Mouse (Mus musculus): ENCODE measurements around the gene Zic1. TPM values are rescaled to one million over a fixed set of nuclear protein-coding genes. Genes with fewer than 3 reads are reported as not detected.

Gene Zic1
- polyA plus RNA-seq, 1 experiment = not detected

DNA sequence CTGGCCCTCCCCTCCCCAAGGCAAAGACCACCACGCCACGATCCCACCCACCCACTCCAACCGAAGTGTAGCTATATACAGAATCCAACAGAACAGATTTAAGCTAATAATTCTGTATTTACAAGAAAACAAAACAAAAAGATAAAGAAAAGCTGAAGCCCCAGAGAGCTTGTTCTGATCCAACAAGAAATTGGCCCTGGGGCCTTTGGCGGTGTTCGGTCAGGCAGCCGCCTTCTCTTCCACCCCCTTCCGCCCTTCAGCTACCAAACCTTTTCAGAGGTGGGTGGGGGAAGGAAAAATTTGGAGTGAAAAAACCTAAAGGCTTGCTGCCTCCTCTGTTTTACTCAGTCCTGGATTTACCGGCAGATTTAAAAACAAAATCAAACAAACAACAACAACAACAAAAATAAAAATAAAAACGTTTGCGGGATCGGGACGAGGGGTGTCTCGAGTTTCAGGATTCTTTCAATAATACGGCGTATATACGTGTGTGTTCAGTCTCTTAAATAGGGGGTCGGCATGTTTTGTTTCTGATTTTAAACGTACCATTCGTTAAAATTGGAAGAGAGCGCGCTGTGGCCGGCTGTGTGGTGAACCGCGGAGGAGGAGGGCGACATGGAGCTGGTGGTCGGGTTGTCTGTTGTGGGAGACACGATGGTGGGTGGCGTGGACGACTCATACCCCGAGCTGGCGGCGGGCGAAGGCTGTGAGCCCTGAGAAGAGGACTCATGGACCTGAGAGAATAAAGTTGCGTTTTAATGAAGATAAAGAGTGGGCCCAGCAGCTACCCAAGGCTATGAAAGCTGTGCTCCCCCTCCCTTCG is 4.4 kb downstream of the Zic1 start:
- TF ChIP-seq POLR2A (IDR thresholded peaks at IDR 0.05; ENCODE audit: low read depth, low read length) = no peak
- H3K4me3 ChIP-seq (ENCODE audit: low read depth, low read length) = peak overlapping the region; percentile 49; the same call in 1 of the 2 replicates
- no peak overlapping the region for H3K27ac ChIP-seq (ENCODE audit: insufficient read depth, low read depth, low read length)
- 5% methylated on average over 35 of the region's 35 CpGs for WGBS
- peaks cover 54% of the 10 kb centered on the region for H3K27me3 ChIP-seq (ENCODE audit: control insufficient read depth, insufficient read depth, low read length)
- H3K4me1 ChIP-seq (ENCODE audit: control insufficient read depth, insufficient read depth, insufficient read length, low read length) = peaks cover 14% of the 10 kb centered on the region; the same call in 1 of the 2 replicates
- no peaks in the 10 kb centered on the region for H3K36me3 ChIP-seq (ENCODE audit: control insufficient read depth, insufficient read depth, low read length)

DNA sequence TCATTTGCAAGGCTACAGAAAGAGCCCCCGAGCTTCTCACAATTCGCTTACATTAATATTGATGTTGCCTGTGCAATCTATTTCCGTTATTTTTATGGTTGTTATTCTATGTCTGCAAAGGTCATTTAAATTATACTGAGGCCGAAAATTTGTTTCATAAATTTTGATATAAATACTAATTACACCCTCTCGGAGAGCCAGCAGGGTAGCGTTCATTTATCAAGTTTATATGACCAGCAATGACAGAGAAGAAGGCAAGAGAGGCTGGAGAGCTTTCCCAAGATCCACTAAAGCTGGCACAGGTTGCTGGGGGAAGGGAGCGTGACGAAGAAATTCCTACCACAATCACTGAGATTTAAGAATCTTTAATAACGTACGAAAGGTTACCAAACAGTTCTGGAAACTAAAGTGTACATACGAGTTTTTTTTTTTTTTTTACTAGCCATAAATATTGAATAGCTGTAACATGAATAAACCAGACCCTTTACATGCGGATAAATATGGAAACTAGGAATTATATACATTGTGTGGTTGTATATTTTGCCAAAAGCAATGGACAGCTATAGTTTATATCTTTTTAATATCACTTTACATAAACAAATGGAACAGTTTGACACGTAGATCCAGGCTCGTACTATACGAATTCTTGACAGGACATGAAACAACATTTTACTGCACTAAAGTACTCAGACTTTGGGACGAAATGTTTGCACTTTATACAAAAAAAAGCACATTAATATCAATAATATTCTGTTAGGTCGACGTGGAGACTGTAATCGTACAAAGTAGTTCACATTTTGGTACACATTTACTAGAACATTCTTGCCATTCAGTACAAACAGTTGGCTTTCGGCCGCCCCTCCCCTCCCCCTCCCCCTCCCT is 5.2 kb downstream of the Zic1 start:
- TF ChIP-seq CTCF (IDR thresholded peaks at IDR 0.05; ENCODE audit: extremely low read depth, insufficient read length, insufficient replicate concordance, low read depth, low read length) (no peak), POLR2A (IDR thresholded peaks at IDR 0.05; ENCODE audit: low read depth, low read length) (no peak)
- peaks cover 15% of the 10 kb centered on the region; the same call in 1 of the 2 replicates for H3K4me1 ChIP-seq (ENCODE audit: control insufficient read depth, insufficient read depth, insufficient read length, low read length)
- peaks cover 53% of the 10 kb centered on the region for H3K27me3 ChIP-seq (ENCODE audit: control insufficient read depth, insufficient read depth, low read length)
- no peak overlapping the region for H3K27ac ChIP-seq (ENCODE audit: insufficient read depth, low read depth, low read length)
- H3K36me3 ChIP-seq (ENCODE audit: control insufficient read depth, insufficient read depth, low read length) = no peaks in the 10 kb centered on the region
- 9% methylated on average over 21 of the region's 21 CpGs for WGBS
- H3K4me3 ChIP-seq (ENCODE audit: low read depth, low read length) = no peak overlapping the region

DNA sequence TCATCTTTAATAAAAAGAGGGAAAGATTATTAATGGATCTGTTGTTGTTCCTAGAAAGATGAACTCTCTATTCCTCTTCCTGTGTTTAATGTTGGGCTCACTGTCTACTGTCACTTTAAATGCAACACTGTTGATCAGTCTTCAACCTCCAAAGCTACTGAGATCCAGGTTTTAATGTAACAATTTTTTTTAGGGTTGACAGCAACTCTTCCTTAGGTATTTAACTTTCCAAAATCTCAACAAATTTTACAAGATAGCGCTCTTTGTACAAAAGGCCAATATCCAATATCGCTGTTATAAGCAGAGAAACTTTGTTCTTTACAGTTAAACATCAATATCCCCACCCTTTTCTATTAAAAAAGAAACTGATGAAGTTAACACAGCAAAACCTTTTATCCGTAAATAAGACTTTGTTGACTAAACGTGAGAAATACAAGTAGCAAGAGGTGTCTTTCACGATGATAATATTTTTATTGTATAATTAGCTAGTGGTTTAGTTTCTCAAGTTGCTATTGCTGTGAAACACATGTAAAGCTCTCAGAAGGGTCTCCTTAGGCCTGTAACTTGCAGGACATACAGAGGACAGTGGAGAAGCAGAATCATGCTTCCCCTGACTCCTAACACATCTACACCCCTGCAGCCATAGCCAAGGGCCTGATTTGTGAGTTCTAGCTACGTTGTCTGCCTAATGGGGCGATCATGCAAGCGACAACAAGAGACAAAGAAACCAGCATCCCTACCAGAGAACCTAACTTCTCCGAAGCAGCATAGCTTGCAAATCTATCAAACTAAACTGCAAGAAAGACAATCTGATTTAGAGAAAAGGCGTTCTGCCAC is 6.5 kb downstream of the Zic1 start:
- peaks cover 53% of the 10 kb centered on the region for H3K27me3 ChIP-seq (ENCODE audit: control insufficient read depth, insufficient read depth, low read length)
- TF ChIP-seq CTCF (IDR thresholded peaks at IDR 0.05; ENCODE audit: extremely low read depth, insufficient read length, insufficient replicate concordance, low read depth, low read length) (no peak), POLR2A (IDR thresholded peaks at IDR 0.05; ENCODE audit: low read depth, low read length) (no peak)
- 15% methylated on average over 10 of the region's 10 CpGs for WGBS
- no peaks in the 10 kb centered on the region for H3K36me3 ChIP-seq (ENCODE audit: control insufficient read depth, insufficient read depth, low read length)
- H3K4me1 ChIP-seq (ENCODE audit: control insufficient read depth, insufficient read depth, insufficient read length, low read length) = 0 out of 2 replicates have a peak, but pooled peaks cover 7% of the 10 kb centered on the region
- no peak overlapping the region for H3K4me3 ChIP-seq (ENCODE audit: low read depth, low read length)
- H3K27ac ChIP-seq (ENCODE audit: insufficient read depth, low read depth, low read length) = no peak overlapping the region

DNA sequence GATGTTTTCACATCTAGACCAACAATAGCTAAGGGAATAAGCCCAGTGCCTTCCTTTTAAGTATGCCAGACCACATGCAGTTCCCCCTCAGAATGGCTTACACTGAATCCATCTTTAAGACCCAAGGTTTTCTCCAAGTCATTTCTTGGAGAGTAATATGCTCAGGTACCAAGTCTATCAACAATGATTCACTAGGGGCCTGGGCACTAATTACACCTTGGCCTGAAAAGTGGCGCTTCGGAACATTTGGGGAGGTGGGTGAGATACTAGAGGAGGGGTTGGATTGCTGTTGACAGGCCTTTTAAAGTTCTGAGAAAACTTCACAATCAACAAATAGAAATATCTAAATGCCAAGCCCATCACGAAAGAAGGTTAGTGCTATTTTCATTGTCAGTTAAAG is 8.3 kb downstream of the Zic1 start:
- H3K27ac ChIP-seq (ENCODE audit: insufficient read depth, low read depth, low read length) = no peak overlapping the region
- 17% methylated on average over 3 of the region's 3 CpGs for WGBS
- 0 out of 2 replicates have a peak, but pooled peaks cover 6% of the 10 kb centered on the region for H3K4me1 ChIP-seq (ENCODE audit: control insufficient read depth, insufficient read depth, insufficient read length, low read length)
- H3K27me3 ChIP-seq (ENCODE audit: control insufficient read depth, insufficient read depth, low read length) = peaks cover 43% of the 10 kb centered on the region
- H3K36me3 ChIP-seq (ENCODE audit: control insufficient read depth, insufficient read depth, low read length) = no peaks in the 10 kb centered on the region
- H3K4me3 ChIP-seq (ENCODE audit: low read depth, low read length) = no peak overlapping the region
- TF ChIP-seq CTCF (IDR thresholded peaks at IDR 0.05; ENCODE audit: extremely low read depth, insufficient read length, insufficient replicate concordance, low read depth, low read length) = no peak
- TF ChIP-seq POLR2A (IDR thresholded peaks at IDR 0.05; ENCODE audit: low read depth, low read length) = no peak

DNA sequence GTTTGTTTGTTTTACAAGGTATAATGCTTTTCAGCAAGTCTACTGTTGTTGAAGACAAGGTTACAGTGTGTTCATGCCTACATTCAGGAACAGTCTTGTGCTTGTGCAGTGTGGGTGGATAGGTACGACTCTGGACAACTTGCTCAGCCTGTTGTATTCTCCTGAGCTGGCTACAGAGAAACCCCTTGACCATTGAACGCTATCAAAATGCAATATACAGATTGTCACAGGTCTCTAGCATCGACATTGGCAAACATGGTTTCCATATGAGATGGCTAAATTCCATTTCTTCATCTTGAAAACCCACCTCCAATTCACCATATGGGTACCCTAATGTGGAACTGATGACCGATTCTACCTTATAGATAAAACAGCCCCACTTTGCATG is 9.3 kb downstream of the Zic1 start:
- H3K27ac ChIP-seq (ENCODE audit: insufficient read depth, low read depth, low read length) = no peak overlapping the region
- peaks cover 40% of the 10 kb centered on the region for H3K27me3 ChIP-seq (ENCODE audit: control insufficient read depth, insufficient read depth, low read length)
- no peak overlapping the region for H3K4me3 ChIP-seq (ENCODE audit: low read depth, low read length)
- TF ChIP-seq CTCF (IDR thresholded peaks at IDR 0.05; ENCODE audit: extremely low read depth, insufficient read length, insufficient replicate concordance, low read depth, low read length) = no peak
- no peak for TF ChIP-seq POLR2A (IDR thresholded peaks at IDR 0.05; ENCODE audit: low read depth, low read length)
- no peaks in the 10 kb centered on the region for H3K36me3 ChIP-seq (ENCODE audit: control insufficient read depth, insufficient read depth, low read length)
- 0 out of 2 replicates have a peak, but pooled peaks cover 2% of the 10 kb centered on the region for H3K4me1 ChIP-seq (ENCODE audit: control insufficient read depth, insufficient read depth, insufficient read length, low read length)
- WGBS = 18% methylated on average over 4 of the region's 4 CpGs

DNA sequence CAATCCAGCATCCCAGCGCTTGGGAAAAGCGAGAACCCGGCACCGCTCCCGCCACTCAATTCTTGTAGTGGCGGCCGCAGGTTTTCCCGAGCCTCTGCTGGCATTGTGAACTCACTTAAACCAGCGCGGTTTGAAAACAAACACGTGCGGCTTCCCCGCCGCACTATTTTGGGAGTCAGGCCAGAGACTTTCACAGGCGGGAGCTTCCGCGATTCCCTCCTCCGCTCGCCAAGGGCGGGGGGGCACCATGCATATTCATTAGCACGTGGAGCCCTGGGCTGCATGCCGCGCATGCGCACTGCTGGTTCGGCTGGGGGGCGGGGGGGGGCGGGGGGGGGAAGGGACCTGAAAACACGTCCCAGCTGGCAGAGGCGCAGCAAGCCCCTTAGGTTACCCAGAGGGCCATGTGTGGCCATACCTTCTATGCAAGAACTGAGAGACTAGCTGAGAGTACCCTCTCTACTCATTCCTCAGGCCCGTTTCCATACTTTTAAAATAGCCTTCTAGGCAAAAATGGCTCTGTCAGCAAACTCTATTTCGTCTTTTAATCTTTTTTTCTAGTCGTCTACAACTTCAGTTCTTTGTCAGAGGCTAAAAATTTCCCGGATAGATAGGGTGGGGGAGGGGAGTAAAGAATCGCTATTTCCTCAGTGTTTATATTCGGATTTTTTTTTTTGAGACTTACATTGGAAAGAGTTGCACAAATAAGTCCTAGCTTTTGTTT is 9.8 kb downstream of the Zic1 start:
- H3K4me1 ChIP-seq (ENCODE audit: control insufficient read depth, insufficient read depth, insufficient read length, low read length) = 0 out of 2 replicates have a peak, but pooled peaks cover 2% of the 10 kb centered on the region
- H3K27me3 ChIP-seq (ENCODE audit: control insufficient read depth, insufficient read depth, low read length) = peaks cover 40% of the 10 kb centered on the region
- no peaks in the 10 kb centered on the region for H3K36me3 ChIP-seq (ENCODE audit: control insufficient read depth, insufficient read depth, low read length)
- H3K4me3 ChIP-seq (ENCODE audit: low read depth, low read length) = no peak overlapping the region
- H3K27ac ChIP-seq (ENCODE audit: insufficient read depth, low read depth, low read length) = no peak overlapping the region
- 2% methylated on average over 33 of the region's 35 CpGs for WGBS
- TF ChIP-seq CTCF (IDR thresholded peaks at IDR 0.05; ENCODE audit: extremely low read depth, insufficient read length, insufficient replicate concordance, low read depth, low read length) (no peak), POLR2A (IDR thresholded peaks at IDR 0.05; ENCODE audit: low read depth, low read length) (no peak)
